Mouse (Mus musculus) midbrain, embryonic 14.5 days (tissue): ENCODE measurements at regions not wholly inside any gene's neighbourhood (a gene's known extent, or its start where the extent isn't known, plus 50 kb on each side); places are given as distances from the start of the nearest gene placed in this dataset.

Source experiments
- ATAC-seq: fragments of 200-750 bp; cut with Nextera tagmentation; 2 replicates; pipeline ENCODE4 v1.8.0; 2017; ENCODE audit warnings: moderate number of reproducible peaks, moderate library complexity; ENCODE audit not compliant: low FRiP score, low TSS enrichment
- DNase-seq: peaks from one replicate; pipeline ENCODE4 v3.0.0-alpha.2; 2015
- H3K27ac ChIP-seq: fragments of 300-500 bp; sonication (generic); replicated peaks from 2 replicates; pipeline ENCODE4 v1.5.1; 2014; ENCODE audit warnings: mild to moderate bottlenecking, low read depth, low read length, moderate library complexity
- H3K27me3 ChIP-seq: fragments of 300-500 bp; sonication (generic); 2 replicates; pipeline ENCODE4 v1.6.1; 2014; ENCODE audit warnings: low read length, control low read depth, mixed read lengths; ENCODE audit not compliant: control insufficient read depth, insufficient read depth
- H3K36me3 ChIP-seq: fragments of 300-500 bp; sonication (generic); 2 replicates; pipeline ENCODE4 v1.6.1; 2014; ENCODE audit warnings: low read length, control low read depth; ENCODE audit not compliant: control insufficient read depth, insufficient read depth
- H3K4me1 ChIP-seq: fragments of 300-500 bp; sonication (generic); 2 replicates; pipeline ENCODE4 v1.6.1; 2014; ENCODE audit warnings: mild to moderate bottlenecking, antibody characterized with exemption, low read length, control low read depth; ENCODE audit not compliant: control insufficient read depth, insufficient read depth
- H3K4me2 ChIP-seq: fragments of 300-500 bp; sonication (generic); 2 replicates; pipeline ENCODE4 v1.6.1; 2014; ENCODE audit warnings: mild to moderate bottlenecking, low read length, moderate library complexity
- H3K4me3 ChIP-seq: fragments of 300-500 bp; sonication (generic); replicated peaks from 2 replicates; pipeline ENCODE4 v1.5.1; 2014; ENCODE audit warnings: low read depth, low read length
- H3K9ac ChIP-seq: fragments of 300-500 bp; sonication (generic); replicated peaks from 2 replicates; pipeline ENCODE4 v1.6.1; 2014; ENCODE audit warnings: mild to moderate bottlenecking, low read length, moderate library complexity
- H3K9me3 ChIP-seq: fragments of 300-500 bp; sonication (generic); 2 replicates; pipeline ENCODE4 v1.6.1; 2016; ENCODE audit warnings: low read length, control low read depth, mixed read lengths; ENCODE audit not compliant: control insufficient read depth
- WGBS: fragments of 180-500 bp; shearing (Covaris S2); extraction: QIAGEN DNeasy Blood & Tissue Kit; methylation state at CpG from one replicate; pipeline ENCODE4 v1.1.7; 2014; 5-methylcytosine and 5-hydroxymethylcytosine counted together

GRCm38 (mm10) chr1:12466255-12466654 is 1052.3 kb downstream of the A830018L16Rik start:
- Histone ChIP-seq H3K4me3 (no peak overlapping the region), H3K9ac (no peak overlapping the region), H3K27ac (no peak overlapping the region), H3K4me1 (no peaks in the 10 kb centered on the region), H3K4me2 (no peak overlapping the region), H3K27me3 (no peaks in the 10 kb centered on the region), H3K9me3 (no peaks in the 10 kb centered on the region), H3K36me3 (no peaks in the 10 kb centered on the region)
- no peak for ATAC-seq
- 96% methylated on average over 2 of the region's 2 CpGs for WGBS
- DNase-seq, result no peak

DNA sequence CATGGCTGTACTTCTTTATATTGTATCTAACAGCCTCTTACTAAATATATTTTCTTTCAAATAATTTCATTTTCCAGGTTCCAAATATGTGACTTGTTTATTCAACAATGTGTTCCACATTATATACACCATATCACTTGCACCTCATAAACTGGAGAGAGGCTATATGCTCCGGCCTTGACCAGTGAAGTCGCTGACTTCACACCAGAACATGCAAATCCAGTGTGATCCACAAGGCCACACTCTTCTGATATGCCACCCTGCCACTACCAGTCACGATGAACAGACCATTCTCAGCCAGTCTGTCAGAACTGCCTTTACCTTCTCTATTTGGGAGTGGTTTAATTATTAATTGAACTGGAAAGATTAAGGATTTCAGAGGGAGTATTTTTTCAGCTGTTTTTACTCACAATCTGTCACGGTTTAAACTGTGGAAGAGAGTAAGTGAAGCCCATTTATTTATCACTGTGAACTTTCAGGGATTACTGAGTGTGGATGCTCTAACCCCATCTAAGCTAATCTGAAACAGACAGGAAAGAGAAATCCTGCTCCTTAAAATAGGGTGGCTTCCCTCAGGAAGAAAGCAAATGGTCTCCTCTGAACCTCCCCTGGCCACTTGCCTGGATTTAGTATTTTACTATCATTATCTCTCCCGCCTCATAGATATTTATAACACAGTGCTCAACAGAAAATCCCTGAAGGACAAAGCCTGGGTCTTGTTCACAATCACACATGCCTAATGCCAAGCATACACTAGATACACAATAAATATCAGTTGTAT is 1065.3 kb downstream of the A830018L16Rik start:
- WGBS, result 72% methylated on average over 5 of the region's 5 CpGs
- H3K27ac ChIP-seq, result no peak overlapping the region
- no peak for DNase-seq
- no peaks in the 10 kb centered on the region for H3K36me3 ChIP-seq
- no peaks in the 10 kb centered on the region for H3K9me3 ChIP-seq
- H3K4me3 ChIP-seq, result no peak overlapping the region
- H3K9ac ChIP-seq, result no peak overlapping the region
- no peak overlapping the region for H3K4me2 ChIP-seq
- H3K27me3 ChIP-seq, result no peaks in the 10 kb centered on the region
- 0 out of 2 replicates have a peak, but pooled peaks have one; percentile 46 for ATAC-seq
- no peaks in the 10 kb centered on the region for H3K4me1 ChIP-seq

DNA sequence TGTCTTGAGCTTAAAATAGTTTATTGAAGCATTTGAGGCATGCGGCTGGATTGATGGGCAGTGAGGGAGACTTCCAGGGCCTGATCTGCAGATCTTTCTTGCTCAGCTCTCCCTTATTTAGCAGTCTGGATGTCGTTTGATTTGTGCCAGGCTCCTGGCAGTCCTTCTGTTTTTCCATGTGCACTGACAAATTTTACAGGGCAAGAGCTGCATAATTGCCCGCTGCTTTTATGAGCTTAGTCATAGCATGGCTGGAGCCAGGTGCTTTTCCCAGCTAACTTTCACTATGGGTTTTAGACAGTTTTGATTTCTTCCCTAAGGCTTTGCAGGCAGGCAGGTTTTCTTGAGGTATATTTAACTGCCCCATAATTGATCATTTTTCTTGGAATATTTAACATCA is 1086.5 kb downstream of the A830018L16Rik start:
- H3K27ac ChIP-seq, result no peak overlapping the region
- 88% methylated on average over 3 of the region's 3 CpGs for WGBS
- H3K4me2 ChIP-seq, result no peak overlapping the region
- H3K4me3 ChIP-seq, result no peak overlapping the region
- H3K4me1 ChIP-seq, result no peaks in the 10 kb centered on the region
- H3K36me3 ChIP-seq, result no peaks in the 10 kb centered on the region
- no peaks in the 10 kb centered on the region for H3K9me3 ChIP-seq
- DNase-seq (no peak), ATAC-seq (no peak)
- no peaks in the 10 kb centered on the region for H3K27me3 ChIP-seq
- H3K9ac ChIP-seq, result no peak overlapping the region

DNA sequence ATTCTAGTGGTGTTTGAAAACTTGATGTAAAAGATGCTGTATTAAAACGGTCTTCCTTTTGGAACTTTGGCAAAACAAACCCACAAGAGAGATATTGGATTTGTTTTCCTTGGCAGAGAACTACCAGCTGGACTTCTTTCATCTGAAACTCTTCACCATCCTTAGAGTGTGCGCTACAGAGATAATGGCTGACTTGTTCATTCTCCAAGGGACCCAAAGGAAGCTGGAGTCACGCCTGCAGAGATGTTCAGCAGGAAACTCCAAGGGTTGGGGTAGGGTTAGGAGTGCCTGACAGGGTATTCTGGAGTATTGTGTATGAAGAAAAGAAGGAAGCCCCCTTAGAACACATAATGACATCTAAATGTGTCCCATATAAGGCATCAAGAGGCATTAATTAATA is 1094.1 kb downstream of the A830018L16Rik start:
- H3K36me3 ChIP-seq, result no peaks in the 10 kb centered on the region
- no peaks in the 10 kb centered on the region for H3K9me3 ChIP-seq
- no peak overlapping the region for H3K9ac ChIP-seq
- H3K27ac ChIP-seq, result no peak overlapping the region
- H3K4me1 ChIP-seq, result no peaks in the 10 kb centered on the region
- H3K4me3 ChIP-seq, result no peak overlapping the region
- DNase-seq (no peak), ATAC-seq (no peak)
- WGBS, result 86% methylated on average over 3 of the region's 3 CpGs
- no peak overlapping the region for H3K4me2 ChIP-seq
- H3K27me3 ChIP-seq, result no peaks in the 10 kb centered on the region

GRCm38 (mm10) chr1:12510129-12510816 is 1096.4 kb downstream of the A830018L16Rik start:
- H3K4me2 ChIP-seq, result no peak overlapping the region
- no peak overlapping the region for H3K9ac ChIP-seq
- H3K36me3 ChIP-seq, result no peaks in the 10 kb centered on the region
- no peaks in the 10 kb centered on the region for H3K4me1 ChIP-seq
- DNase-seq, result peak; percentile 11
- H3K9me3 ChIP-seq, result no peaks in the 10 kb centered on the region
- H3K27ac ChIP-seq, result no peak overlapping the region
- no peaks in the 10 kb centered on the region for H3K27me3 ChIP-seq
- 85% methylated on average over 10 of the region's 10 CpGs for WGBS
- no peak for ATAC-seq
- H3K4me3 ChIP-seq, result no peak overlapping the region

DNA sequence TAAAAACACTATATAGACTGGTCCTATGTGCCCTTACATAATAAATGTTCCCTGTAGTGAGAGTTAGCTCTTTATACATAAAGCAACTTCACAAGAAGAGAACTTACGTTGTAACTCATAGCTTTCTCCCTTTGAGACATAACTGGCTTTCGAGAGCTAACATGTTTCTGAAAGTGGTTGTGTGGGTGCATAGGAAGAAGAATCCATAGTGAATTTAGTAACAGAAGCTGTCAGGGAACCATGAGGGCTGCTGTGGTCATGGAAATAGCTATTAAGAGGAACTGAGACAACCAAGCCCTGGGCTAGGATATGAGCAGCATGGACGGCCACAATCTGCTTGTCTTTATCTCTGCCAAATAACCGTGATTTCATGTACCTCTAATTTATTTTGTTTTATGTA is 1105.7 kb downstream of the A830018L16Rik start:
- H3K27me3 ChIP-seq, result no peaks in the 10 kb centered on the region
- no peaks in the 10 kb centered on the region for H3K9me3 ChIP-seq
- ATAC-seq, result no peak
- H3K27ac ChIP-seq, result no peak overlapping the region
- H3K4me3 ChIP-seq, result no peak overlapping the region
- H3K4me2 ChIP-seq, result no peak overlapping the region
- H3K4me1 ChIP-seq, result no peaks in the 10 kb centered on the region
- H3K9ac ChIP-seq, result no peak overlapping the region
- WGBS, result 93% methylated on average over 4 of the region's 4 CpGs
- DNase-seq, result no peak
- no peaks in the 10 kb centered on the region for H3K36me3 ChIP-seq

DNA sequence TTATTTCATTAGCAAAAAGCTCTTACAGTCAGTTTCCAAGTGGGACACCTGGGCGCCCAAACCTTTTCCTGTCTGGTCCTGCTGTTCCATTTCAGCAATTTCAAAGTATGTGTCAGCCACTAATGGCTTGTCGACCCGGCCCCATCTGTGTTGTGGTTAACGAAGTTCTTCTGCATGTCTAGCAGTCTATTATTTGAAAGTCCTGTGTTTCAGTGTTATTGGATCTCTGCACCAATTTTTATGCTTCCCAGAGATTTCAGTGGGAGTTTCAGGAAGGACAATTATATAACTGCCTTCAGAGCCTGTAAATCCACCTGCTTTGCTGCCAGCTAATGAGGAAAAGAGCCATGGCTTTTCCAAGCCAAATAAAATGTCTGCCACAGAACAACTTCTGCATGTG is 1142.0 kb downstream of the A830018L16Rik start:
- Histone ChIP-seq H3K9ac (no peak overlapping the region), H3K4me2 (no peak overlapping the region), H3K36me3 (no peaks in the 10 kb centered on the region), H3K4me1 (no peaks in the 10 kb centered on the region), H3K27me3 (no peaks in the 10 kb centered on the region), H3K4me3 (no peak overlapping the region), H3K9me3 (no peaks in the 10 kb centered on the region), H3K27ac (no peak overlapping the region)
- no peak for ATAC-seq
- DNase-seq, result no peak
- WGBS, result 81% methylated on average over 4 of the region's 4 CpGs

DNA sequence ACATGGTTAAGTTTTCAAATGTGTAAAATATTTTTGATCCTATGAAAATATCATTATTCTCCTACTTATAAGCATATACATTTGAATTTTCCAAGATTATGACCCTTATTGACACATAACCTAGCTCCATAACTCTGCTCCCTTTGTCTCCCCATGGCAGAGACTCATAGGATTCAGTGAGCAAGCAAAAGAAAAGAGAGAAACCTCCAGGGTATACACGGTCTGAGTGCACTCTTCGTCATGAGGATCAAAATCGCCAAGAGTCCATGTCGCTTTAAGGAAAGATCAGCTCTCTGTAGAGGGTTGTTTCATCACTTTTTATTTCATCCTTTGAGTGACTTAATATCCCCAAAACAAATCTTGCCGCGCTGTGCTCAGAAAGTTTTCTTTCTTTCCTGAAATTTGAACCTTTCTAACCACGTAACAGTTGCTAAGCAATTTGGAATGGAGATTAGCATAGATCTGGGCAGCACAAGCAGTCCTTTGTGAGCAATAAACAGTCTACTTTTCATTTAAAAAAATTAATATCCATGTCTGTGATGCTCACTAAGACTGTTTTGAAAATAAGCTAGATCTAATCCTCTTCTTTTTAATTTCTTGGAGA is 1158.0 kb downstream of the A830018L16Rik start:
- DNase-seq, result peak; percentile 48

More for the DNA sequence above, 1158.0 kb downstream of the A830018L16Rik start:
- Histone ChIP-seq H3K4me2 (peak overlapping the region; percentile 9; the same call in 1 of the 2 replicates), H3K4me3 (no peak overlapping the region), H3K9me3 (no peaks in the 10 kb centered on the region), H3K27ac (no peak overlapping the region), H3K9ac (no peak overlapping the region), H3K27me3 (no peaks in the 10 kb centered on the region), H3K36me3 (no peaks in the 10 kb centered on the region), H3K4me1 (peaks cover 2% of the 10 kb centered on the region; the same call in 1 of the 2 replicates)
- ATAC-seq, result 0 out of 2 replicates have a peak, but pooled peaks have one; percentile 18
- WGBS, result 17% methylated on average over 7 of the region's 7 CpGs
